Mouse (Mus musculus) limb, embryonic 11.5 days (tissue): ENCODE results near the gene B4galt7. TPM values are rescaled to one million over a fixed set of nuclear protein-coding genes. Genes with fewer than 3 reads are reported as not detected.
A peak's percentile ranks its signal among the peaks of the same experiment; 100 is the strongest.
"Not testable (repeated sequence)": the region's sequence is repeated elsewhere in the genome, so short reads cannot be mapped to it uniquely, and the experiment has no call there.

Source experiments
- ATAC-seq: fragments of 200-750 bp; cut with Nextera tagmentation; 2 replicates; pipeline ENCODE4 v1.8.0; 2017; ENCODE audit warnings: low read depth; ENCODE audit not compliant: insufficient number of reproducible peaks, low FRiP score, low TSS enrichment
- DNase-seq: peaks from one replicate; pipeline ENCODE4 v3.0.0-alpha.2; 2015; ENCODE audit warnings: low spot score
- H3K27ac ChIP-seq: fragments of 300-500 bp; sonication (generic); replicated peaks from 2 replicates; pipeline ENCODE4 v1.5.1; 2014; ENCODE audit warnings: low read depth, mild to moderate bottlenecking, low read length
- H3K27me3 ChIP-seq: fragments of 300-500 bp; sonication (generic); 2 replicates; pipeline ENCODE4 v1.6.1; 2014; ENCODE audit warnings: mild to moderate bottlenecking, low read length, mixed read lengths; ENCODE audit not compliant: control insufficient read depth, insufficient read depth
- H3K36me3 ChIP-seq: fragments of 300-500 bp; sonication (generic); 2 replicates; pipeline ENCODE4 v1.6.1; 2014; ENCODE audit warnings: mild to moderate bottlenecking, low read length, moderate library complexity, mixed read lengths; ENCODE audit not compliant: control insufficient read depth, insufficient read depth
- H3K4me1 ChIP-seq: fragments of 300-500 bp; sonication (generic); 2 replicates; pipeline ENCODE4 v1.6.1; 2014; ENCODE audit warnings: low read length, mixed read lengths; ENCODE audit not compliant: control insufficient read depth, insufficient read depth
- H3K4me2 ChIP-seq: fragments of 300-500 bp; sonication (generic); 2 replicates; pipeline ENCODE4 v1.6.1; 2014; ENCODE audit warnings: low read depth, mild to moderate bottlenecking, moderate library complexity; ENCODE audit not compliant: severe bottlenecking
- H3K4me3 ChIP-seq: fragments of 300-500 bp; sonication (generic); 2 replicates; pipeline ENCODE4 v1.5.1; 2014; ENCODE audit warnings: low read depth, low read length
- H3K9ac ChIP-seq: fragments of 300-500 bp; sonication (generic); 2 replicates; pipeline ENCODE4 v1.6.1; 2014; ENCODE audit warnings: mild to moderate bottlenecking, low read length
- H3K9me3 ChIP-seq: fragments of 300-500 bp; sonication (generic); 2 replicates; pipeline ENCODE4 v1.6.1; 2016; ENCODE audit warnings: low read length; ENCODE audit not compliant: control insufficient read depth
- WGBS: fragments of 180-500 bp; shearing (Covaris S2); extraction: QIAGEN DNeasy Blood & Tissue Kit; methylation state at CpG from one replicate; pipeline ENCODE4 v1.1.7; 2014; 5-methylcytosine and 5-hydroxymethylcytosine counted together
- polyA plus RNA-seq: library from polyadenylated mRNA; unstranded; fragments of >200 nt; fragmentation: Nextera tagmentation; extraction: Ambion mirVana; gene quantifications from 2 replicates; pipeline ENCODE4 v1.2.1, GENCODE M21; 2014

Gene B4galt7
- polyA plus RNA-seq, 1 experiment from 2014 or later: 16.9 TPM

- ATAC-seq: peak; percentile 75; the same call in 1 of the 2 replicates
- peak within 1 kb of the TSS; percentile 74 for H3K4me3 ChIP-seq
- no peaks in the 10 kb centered on the region for H3K27me3 ChIP-seq
- no peak within 1 kb of the TSS for H3K27ac ChIP-seq
- DNase-seq: peak; percentile 95
- H3K4me1 ChIP-seq: peaks cover 2% of the 10 kb centered on the region; the same call in 1 of the 2 replicates
- WGBS: 7% methylated on average over 30 of the region's 30 CpGs
- peaks cover 6% of the 10 kb centered on the region for H3K36me3 ChIP-seq
- H3K9me3 ChIP-seq: no peaks in the 10 kb centered on the region
- peak within 1 kb of the TSS; percentile 76 for H3K4me2 ChIP-seq
- H3K9ac ChIP-seq: peak within 1 kb of the TSS; percentile 73
Observed at GRCm38 (mm10) chr13:55634639-55635127, 35.0 kb downstream of the B4galt7 start, which contains the start of gene Ddx46. Gene Ddx46 (plus strand): TSS chr13:55635027.

DNA sequence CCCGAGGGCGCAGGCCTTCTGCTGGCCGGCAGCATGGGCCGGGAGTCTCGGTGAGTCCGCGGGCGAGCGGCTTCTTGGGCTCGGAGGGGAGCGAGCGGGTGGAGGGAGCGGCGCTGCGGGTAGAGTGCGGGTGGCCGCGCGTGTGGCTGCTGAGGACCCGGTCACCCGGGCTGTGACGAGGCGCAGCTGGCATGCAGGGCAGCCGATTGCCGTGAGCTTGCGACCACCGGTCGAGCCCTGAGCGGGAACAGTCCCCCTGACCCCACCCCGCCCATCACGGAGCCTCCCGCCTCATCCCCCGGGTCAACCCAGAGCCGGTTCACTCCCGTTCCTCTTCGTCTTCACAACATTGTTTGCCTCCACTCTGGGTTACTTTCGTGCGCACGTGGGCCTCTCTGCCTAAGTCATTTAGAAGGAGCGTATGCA is 35.5 kb downstream of the B4galt7 start:
- DNase-seq: no peak
- Histone ChIP-seq H3K9ac (peak overlapping the region; percentile 73), H3K27ac (no peak overlapping the region), H3K4me2 (peak overlapping the region; percentile 76), H3K9me3 (no peaks in the 10 kb centered on the region), H3K4me3 (peak overlapping the region; percentile 74), H3K27me3 (no peaks in the 10 kb centered on the region), H3K4me1 (peaks cover 2% of the 10 kb centered on the region; the same call in 1 of the 2 replicates), H3K36me3 (peaks cover 7% of the 10 kb centered on the region)
- WGBS: 0% methylated on average over 40 of the region's 40 CpGs
- ATAC-seq: no peak

DNA sequence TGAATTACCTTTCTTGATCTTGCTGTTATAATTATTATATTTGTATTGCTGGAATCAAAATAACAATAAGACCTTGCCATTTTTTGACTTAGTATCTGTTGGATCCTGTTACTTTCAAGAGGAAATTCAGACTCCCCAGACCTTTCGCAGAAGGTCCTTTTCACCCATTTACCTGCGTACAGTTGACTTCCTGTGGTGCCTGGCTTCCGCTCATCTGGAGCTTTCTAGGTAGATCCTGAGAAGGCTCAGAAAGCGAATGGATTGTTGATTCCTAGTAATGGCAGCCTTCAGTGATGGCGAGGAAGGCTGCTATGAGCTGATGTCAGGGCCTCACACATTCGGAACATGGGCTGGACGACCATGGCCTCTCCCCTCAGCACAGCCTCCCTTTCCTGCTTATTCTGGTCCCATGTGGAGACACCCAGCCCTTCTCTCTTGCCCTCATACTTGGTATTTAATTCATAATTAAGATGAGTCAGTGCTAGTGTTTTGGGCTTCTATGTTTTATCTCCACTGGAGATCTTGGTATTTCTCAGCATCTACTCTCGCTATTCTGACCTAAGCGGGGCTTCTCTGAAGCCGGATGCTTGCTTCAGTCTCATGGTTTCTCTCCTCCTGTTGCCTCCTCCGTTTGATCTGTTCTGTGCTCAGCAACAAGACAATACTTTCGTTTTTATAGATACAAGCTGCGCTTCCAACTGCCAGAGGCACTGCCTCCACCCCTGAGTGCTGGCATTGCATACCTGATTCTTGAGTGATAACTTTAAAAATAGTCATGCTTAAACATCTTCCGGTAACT is 36.7 kb downstream of the B4galt7 start:
- H3K4me3 ChIP-seq: no peak overlapping the region
- peaks cover 2% of the 10 kb centered on the region; the same call in 1 of the 2 replicates for H3K4me1 ChIP-seq
- DNase-seq (no peak), ATAC-seq (no peak)
- WGBS: 88% methylated on average over 14 of the region's 14 CpGs
- H3K27me3 ChIP-seq: no peaks in the 10 kb centered on the region
- peaks cover 10% of the 10 kb centered on the region for H3K36me3 ChIP-seq
- no peak overlapping the region for H3K27ac ChIP-seq
- no peaks in the 10 kb centered on the region for H3K9me3 ChIP-seq
- no peak overlapping the region for H3K4me2 ChIP-seq
- H3K9ac ChIP-seq: no peak overlapping the region

GRCm38 (mm10) chr13:55640480-55640879 is 40.8 kb downstream of the B4galt7 start:
- not testable (repeated sequence) for H3K9me3 ChIP-seq, H3K9ac ChIP-seq, H3K4me3 ChIP-seq, H3K4me1 ChIP-seq, H3K4me2 ChIP-seq, ATAC-seq, H3K27me3 ChIP-seq, H3K27ac ChIP-seq
- WGBS: 58% methylated on average over 8 of the region's 8 CpGs
- peak; percentile 91 for DNase-seq
- H3K36me3 ChIP-seq: peaks cover 15% of the 10 kb centered on the region

DNA sequence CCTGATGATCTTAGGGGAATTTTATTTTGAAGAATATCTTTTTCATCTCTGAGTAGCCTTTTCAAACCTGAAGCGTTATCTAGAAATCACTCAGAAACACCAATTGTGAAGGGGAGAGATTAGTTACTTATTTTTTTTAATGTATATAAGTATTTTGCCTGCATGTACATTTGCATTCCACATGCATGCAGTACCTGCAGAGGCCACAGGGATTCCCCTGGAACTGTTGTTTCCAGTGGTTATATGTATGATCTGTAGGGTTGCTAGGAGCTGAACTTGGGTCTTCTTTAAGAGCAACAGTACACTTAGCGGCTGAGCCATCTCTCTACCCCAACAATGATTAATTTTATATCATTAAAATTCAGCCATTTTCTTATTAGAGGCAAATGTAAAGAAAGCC is 44.8 kb downstream of the B4galt7 start:
- H3K9ac ChIP-seq: no peak overlapping the region
- H3K27ac ChIP-seq: no peak overlapping the region
- 93% methylated on average over 2 of the region's 2 CpGs for WGBS
- no peak overlapping the region for H3K4me2 ChIP-seq
- DNase-seq (peak; percentile 65), ATAC-seq (no peak)
- no peak overlapping the region for H3K4me3 ChIP-seq
- peaks cover 23% of the 10 kb centered on the region for H3K36me3 ChIP-seq
- no peaks in the 10 kb centered on the region for H3K9me3 ChIP-seq
- H3K27me3 ChIP-seq: no peaks in the 10 kb centered on the region
- H3K4me1 ChIP-seq: no peaks in the 10 kb centered on the region

GRCm38 (mm10) chr13:55650098-55650497 is 50.4 kb downstream of the B4galt7 start:
- DNase-seq (no peak), ATAC-seq (no peak)
- H3K4me3 ChIP-seq: no peak overlapping the region
- no peaks in the 10 kb centered on the region for H3K4me1 ChIP-seq
- no peaks in the 10 kb centered on the region for H3K9me3 ChIP-seq
- H3K27me3 ChIP-seq: no peaks in the 10 kb centered on the region
- no peak overlapping the region for H3K9ac ChIP-seq
- H3K4me2 ChIP-seq: no peak overlapping the region
- peaks cover 29% of the 10 kb centered on the region for H3K36me3 ChIP-seq
- 92% methylated on average over 12 of the region's 12 CpGs for WGBS
- no peak overlapping the region for H3K27ac ChIP-seq

DNA sequence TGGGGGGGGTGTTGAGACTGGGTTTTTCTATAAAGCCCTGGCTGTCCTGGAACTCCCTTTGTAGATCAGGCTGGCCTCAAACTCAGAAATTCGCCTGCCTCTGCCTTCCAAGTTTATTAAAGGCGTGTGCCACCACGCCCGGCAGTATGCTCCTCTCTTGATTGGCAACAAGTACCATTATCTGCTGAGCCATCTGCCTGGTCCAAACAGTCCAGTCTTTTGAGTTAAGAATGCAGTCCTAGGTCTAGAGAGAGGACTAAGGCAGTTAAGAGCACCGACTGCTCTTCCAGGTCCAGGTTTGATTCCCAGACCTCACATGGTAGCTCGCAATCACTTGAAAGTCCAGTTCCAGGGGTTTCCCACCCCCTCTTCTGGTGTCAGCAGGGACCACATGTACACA is 51.3 kb downstream of the B4galt7 start:
- DNase-seq (no peak), ATAC-seq (no peak)
- 95% methylated on average over 6 of the region's 6 CpGs for WGBS
- H3K9me3 ChIP-seq: no peaks in the 10 kb centered on the region
- H3K27me3 ChIP-seq: no peaks in the 10 kb centered on the region
- no peak overlapping the region for H3K9ac ChIP-seq
- H3K4me1 ChIP-seq: no peaks in the 10 kb centered on the region
- H3K36me3 ChIP-seq: peaks cover 23% of the 10 kb centered on the region; the same call in 1 of the 2 replicates
- H3K27ac ChIP-seq: no peak overlapping the region
- H3K4me2 ChIP-seq: no peak overlapping the region
- H3K4me3 ChIP-seq: no peak overlapping the region
